Mouse (Mus musculus) cortical plate, adult 2 months (tissue): ENCODE measurements around the gene Ppara. TPM values are rescaled to one million over a fixed set of nuclear protein-coding genes. Genes with fewer than 3 reads are reported as not detected.
"Not testable (repeated sequence)": the region's sequence is repeated elsewhere in the genome, so short reads cannot be mapped to it uniquely, and the experiment has no call there.

Experiments used
- H3K27ac ChIP-seq: fragments of 200-500 bp; 2 replicates; pipeline ENCODE4 v1.5.1; 2012; ENCODE audit warnings: low read length, control low read depth, inconsistent platforms; ENCODE audit not compliant: insufficient read depth
- H3K4me1 ChIP-seq: fragments of 200-500 bp; 2 replicates; pipeline ENCODE4 v1.6.1; 2011; ENCODE audit warnings: low read length; ENCODE audit not compliant: control insufficient read depth, insufficient read depth
- H3K4me3 ChIP-seq: fragments of 200-500 bp; 2 replicates; pipeline ENCODE4 v1.5.1; 2011; ENCODE audit warnings: mild to moderate bottlenecking, low read length, control low read depth; ENCODE audit not compliant: insufficient read depth
- CTCF ChIP-seq: fragments of 200-500 bp; IDR thresholded peaks from 2 replicates; pipeline ENCODE4 v1.5.1; 2011; ENCODE audit warnings: mild to moderate bottlenecking, control low read depth, low read length; ENCODE audit not compliant: insufficient read depth; ENCODE audit errors: extremely low read depth
- POLR2A ChIP-seq: fragments of 200-500 bp; IDR thresholded peaks from 2 replicates; pipeline ENCODE4 v1.6.1; 2011; ENCODE audit warnings: mild to moderate bottlenecking, low read length, control low read depth; ENCODE audit not compliant: insufficient read depth; ENCODE audit errors: extremely low read depth
- polyA plus RNA-seq: library from polyadenylated mRNA; depleted of rRNA; stranded (reverse); fragments of >200 nt; gene quantifications from 2 replicates; pipeline ENCODE4 v1.2.3, GENCODE M21; 2012

The Ppara gene
- polyA plus RNA-seq, 1 experiment: 2.0 TPM

GRCm38 (mm10) chr15:85771306-85772121, 36.7 kb downstream of the Ppara start:
- Histone ChIP-seq H3K4me3 (no peak overlapping the region), H3K4me1 (no peaks in the 10 kb centered on the region), H3K27ac (no peak overlapping the region)
- TF ChIP-seq POLR2A (no peak), CTCF (no peak)

- no peak overlapping the region for H3K27ac ChIP-seq
- TF ChIP-seq CTCF: no peak
- TF ChIP-seq POLR2A: no peak
- H3K4me1 ChIP-seq: no peaks in the 10 kb centered on the region
- H3K4me3 ChIP-seq: no peak overlapping the region
These were observed 37.5 kb downstream of the Ppara start for GRCm38 (mm10) chr15:85772146-85772740.

- H3K4me1 ChIP-seq: no peaks in the 10 kb centered on the region
- H3K4me3 ChIP-seq: no peak overlapping the region
- TF ChIP-seq CTCF (no peak), POLR2A (no peak)
- H3K27ac ChIP-seq: no peak overlapping the region
These were observed 39.6 kb downstream of the Ppara start for GRCm38 (mm10) chr15:85774419-85774818.

- no peaks in the 10 kb centered on the region for H3K4me1 ChIP-seq
- H3K4me3 ChIP-seq: no peak overlapping the region
- TF ChIP-seq CTCF: no peak
- H3K27ac ChIP-seq: no peak overlapping the region
These were observed 40.2 kb downstream of the Ppara start for GRCm38 (mm10) chr15:85775001-85775400.

GRCm38 (mm10) chr15:85776241-85776640, 41.5 kb downstream of the Ppara start:
- no peak overlapping the region for H3K27ac ChIP-seq
- TF ChIP-seq CTCF (no peak), POLR2A (no peak)
- no peak overlapping the region for H3K4me3 ChIP-seq
- no peaks in the 10 kb centered on the region for H3K4me1 ChIP-seq

- H3K27ac ChIP-seq: no peak overlapping the region
- no peak for TF ChIP-seq POLR2A
- no peak for TF ChIP-seq CTCF
- no peak overlapping the region for H3K4me3 ChIP-seq
- no peaks in the 10 kb centered on the region for H3K4me1 ChIP-seq
These were observed 42.0 kb downstream of the Ppara start for GRCm38 (mm10) chr15:85776771-85777170.

GRCm38 (mm10) chr15:85778891-85779290, 44.1 kb downstream of the Ppara start:
- not testable (repeated sequence) for H3K4me1 ChIP-seq, H3K4me3 ChIP-seq, H3K27ac ChIP-seq

GRCm38 (mm10) chr15:85783146-85783545, 48.4 kb downstream of the Ppara start:
- TF ChIP-seq POLR2A (no peak), CTCF (no peak)
- Histone ChIP-seq H3K27ac (no peak overlapping the region), H3K4me1 (no peaks in the 10 kb centered on the region), H3K4me3 (no peak overlapping the region)

- H3K4me3 ChIP-seq: no peak overlapping the region
- TF ChIP-seq POLR2A: no peak
- TF ChIP-seq CTCF: no peak
- H3K27ac ChIP-seq: no peak overlapping the region
- H3K4me1 ChIP-seq: no peaks in the 10 kb centered on the region
These were observed 49.6 kb downstream of the Ppara start for GRCm38 (mm10) chr15:85784341-85784740.

- Histone ChIP-seq H3K4me1 (no peaks in the 10 kb centered on the region), H3K27ac (no peak overlapping the region), H3K4me3 (no peak overlapping the region)
- TF ChIP-seq POLR2A (no peak), CTCF (no peak)
These were observed 51.9 kb downstream of the Ppara start for GRCm38 (mm10) chr15:85786711-85787110.

GRCm38 (mm10) chr15:85787482-85787881, 52.7 kb downstream of the Ppara start:
- TF ChIP-seq CTCF: no peak
- no peak for TF ChIP-seq POLR2A
- H3K4me3 ChIP-seq: no peak overlapping the region
- no peaks in the 10 kb centered on the region for H3K4me1 ChIP-seq
- no peak overlapping the region for H3K27ac ChIP-seq
